Mouse (Mus musculus): Measurements from ENCODE around the gene Smndc1. TPM values are rescaled to one million over a fixed set of nuclear protein-coding genes. Genes with fewer than 3 reads are reported as not detected.
A peak's percentile ranks its signal among the peaks of the same experiment; 100 is the strongest.

Smndc1 gene
- polyA plus RNA-seq, 1 experiment from 2014 or later = 54.4 TPM

- Histone ChIP-seq H3K27ac (ENCODE audit: low read depth, low read length) (no peak overlapping the region), H3K9me3 (ENCODE audit: control insufficient read depth, low read length) (no peaks in the 10 kb centered on the region), H3K4me1 (ENCODE audit: control insufficient read depth, insufficient read depth, low read length) (0 out of 2 replicates have a peak, but pooled peaks cover 4% of the 10 kb centered on the region), H3K27me3 (ENCODE audit: control insufficient read depth, insufficient read depth, low read length) (no peaks in the 10 kb centered on the region), H3K36me3 (ENCODE audit: control insufficient read depth, insufficient read depth, low read length) (no peaks in the 10 kb centered on the region), H3K4me2 (ENCODE audit: low read depth) (no peak overlapping the region), H3K4me3 (ENCODE audit: low read depth, low read length) (no peak overlapping the region), H3K9ac (ENCODE audit: low read length) (no peak overlapping the region)
- ATAC-seq (ENCODE audit: insufficient read depth, low FRiP score, low TSS enrichment) = no peak
- DNase-seq (ENCODE audit: low spot score) = no peak
- 87% methylated on average over 11 of the region's 11 CpGs for WGBS
Measured at GRCm38 (mm10) chr19:53366057-53366775, 24.2 kb downstream of the Smndc1 start.

GRCm38 (mm10) chr19:53364963-53365362, 25.4 kb downstream of the Smndc1 start:
- Histone ChIP-seq H3K36me3 (ENCODE audit: control insufficient read depth, insufficient read depth, low read length) (no peaks in the 10 kb centered on the region), H3K27me3 (ENCODE audit: control insufficient read depth, insufficient read depth, low read length) (no peaks in the 10 kb centered on the region), H3K9me3 (ENCODE audit: control insufficient read depth, low read length) (no peaks in the 10 kb centered on the region), H3K4me2 (ENCODE audit: low read depth) (no peak overlapping the region), H3K4me3 (ENCODE audit: low read depth, low read length) (no peak overlapping the region), H3K27ac (ENCODE audit: low read depth, low read length) (no peak overlapping the region), H3K4me1 (ENCODE audit: control insufficient read depth, insufficient read depth, low read length) (0 out of 2 replicates have a peak, but pooled peaks cover 4% of the 10 kb centered on the region), H3K9ac (ENCODE audit: low read length) (no peak overlapping the region)
- 59% methylated on average over 9 of the region's 9 CpGs for WGBS
- ATAC-seq (ENCODE audit: insufficient read depth, low FRiP score, low TSS enrichment) = no peak
- DNase-seq (ENCODE audit: low spot score) = peak; percentile 65

GRCm38 (mm10) chr19:53364551-53364950, 25.8 kb downstream of the Smndc1 start:
- Histone ChIP-seq H3K27me3 (ENCODE audit: control insufficient read depth, insufficient read depth, low read length) (no peaks in the 10 kb centered on the region), H3K4me3 (ENCODE audit: low read depth, low read length) (no peak overlapping the region), H3K27ac (ENCODE audit: low read depth, low read length) (no peak overlapping the region), H3K9me3 (ENCODE audit: control insufficient read depth, low read length) (no peaks in the 10 kb centered on the region), H3K9ac (ENCODE audit: low read length) (no peak overlapping the region), H3K36me3 (ENCODE audit: control insufficient read depth, insufficient read depth, low read length) (no peaks in the 10 kb centered on the region), H3K4me2 (ENCODE audit: low read depth) (no peak overlapping the region), H3K4me1 (ENCODE audit: control insufficient read depth, insufficient read depth, low read length) (0 out of 2 replicates have a peak, but pooled peaks cover 4% of the 10 kb centered on the region)
- DNase-seq (ENCODE audit: low spot score) (no peak), ATAC-seq (ENCODE audit: insufficient read depth, low FRiP score, low TSS enrichment) (no peak)
- 82% methylated on average over 2 of the region's 2 CpGs for WGBS

GRCm38 (mm10) chr19:53362967-53363366, 27.4 kb downstream of the Smndc1 start:
- Histone ChIP-seq H3K4me2 (ENCODE audit: low read depth) (no peak overlapping the region), H3K4me3 (ENCODE audit: low read depth, low read length) (no peak overlapping the region), H3K27me3 (ENCODE audit: control insufficient read depth, insufficient read depth, low read length) (no peaks in the 10 kb centered on the region), H3K27ac (ENCODE audit: low read depth, low read length) (no peak overlapping the region), H3K36me3 (ENCODE audit: control insufficient read depth, insufficient read depth, low read length) (no peaks in the 10 kb centered on the region), H3K9ac (ENCODE audit: low read length) (no peak overlapping the region), H3K4me1 (ENCODE audit: control insufficient read depth, insufficient read depth, low read length) (0 out of 2 replicates have a peak, but pooled peaks cover 4% of the 10 kb centered on the region), H3K9me3 (ENCODE audit: control insufficient read depth, low read length) (no peaks in the 10 kb centered on the region)
- DNase-seq (ENCODE audit: low spot score) = no peak
- 49% methylated on average over 2 of the region's 2 CpGs for WGBS
- no peak for ATAC-seq (ENCODE audit: insufficient read depth, low FRiP score, low TSS enrichment)

- H3K9ac ChIP-seq (ENCODE audit: low read length) = no peak overlapping the region
- H3K36me3 ChIP-seq (ENCODE audit: control insufficient read depth, insufficient read depth, low read length) = no peaks in the 10 kb centered on the region
- H3K4me2 ChIP-seq (ENCODE audit: low read depth) = no peak overlapping the region
- 82% methylated on average over 8 of the region's 8 CpGs for WGBS
- H3K4me3 ChIP-seq (ENCODE audit: low read depth, low read length) = no peak overlapping the region
- H3K27ac ChIP-seq (ENCODE audit: low read depth, low read length) = no peak overlapping the region
- no peaks in the 10 kb centered on the region for H3K27me3 ChIP-seq (ENCODE audit: control insufficient read depth, insufficient read depth, low read length)
- no peaks in the 10 kb centered on the region for H3K9me3 ChIP-seq (ENCODE audit: control insufficient read depth, low read length)
- no peak for ATAC-seq (ENCODE audit: insufficient read depth, low FRiP score, low TSS enrichment)
- 0 out of 2 replicates have a peak, but pooled peaks cover 4% of the 10 kb centered on the region for H3K4me1 ChIP-seq (ENCODE audit: control insufficient read depth, insufficient read depth, low read length)
- DNase-seq (ENCODE audit: low spot score) = no peak
Measured at GRCm38 (mm10) chr19:53360265-53360958, 30.0 kb downstream of the Smndc1 start.

GRCm38 (mm10) chr19:53359160-53360033, 31.0 kb downstream of the Smndc1 start:
- WGBS = 74% methylated on average over 22 of the region's 22 CpGs
- DNase-seq (ENCODE audit: low spot score) (no peak), ATAC-seq (ENCODE audit: insufficient read depth, low FRiP score, low TSS enrichment) (no peak; the same call in 1 of the 2 replicates)
- H3K9ac ChIP-seq (ENCODE audit: low read length) = no peak overlapping the region
- H3K27ac ChIP-seq (ENCODE audit: low read depth, low read length) = no peak overlapping the region
- H3K27me3 ChIP-seq (ENCODE audit: control insufficient read depth, insufficient read depth, low read length) = no peaks in the 10 kb centered on the region
- no peak overlapping the region for H3K4me3 ChIP-seq (ENCODE audit: low read depth, low read length)
- H3K4me1 ChIP-seq (ENCODE audit: control insufficient read depth, insufficient read depth, low read length) = no peaks in the 10 kb centered on the region
- no peak overlapping the region for H3K4me2 ChIP-seq (ENCODE audit: low read depth)
- H3K9me3 ChIP-seq (ENCODE audit: control insufficient read depth, low read length) = no peaks in the 10 kb centered on the region
- H3K36me3 ChIP-seq (ENCODE audit: control insufficient read depth, insufficient read depth, low read length) = no peaks in the 10 kb centered on the region

- no peak for ATAC-seq (ENCODE audit: insufficient read depth, low FRiP score, low TSS enrichment)
- WGBS = 88% methylated on average over 16 of the region's 16 CpGs
- Histone ChIP-seq H3K9ac (ENCODE audit: low read length) (no peak overlapping the region), H3K4me1 (ENCODE audit: control insufficient read depth, insufficient read depth, low read length) (no peaks in the 10 kb centered on the region), H3K9me3 (ENCODE audit: control insufficient read depth, low read length) (no peaks in the 10 kb centered on the region), H3K4me3 (ENCODE audit: low read depth, low read length) (no peak overlapping the region), H3K4me2 (ENCODE audit: low read depth) (no peak overlapping the region), H3K36me3 (ENCODE audit: control insufficient read depth, insufficient read depth, low read length) (no peaks in the 10 kb centered on the region), H3K27me3 (ENCODE audit: control insufficient read depth, insufficient read depth, low read length) (no peaks in the 10 kb centered on the region), H3K27ac (ENCODE audit: low read depth, low read length) (no peak overlapping the region)
- no peak for DNase-seq (ENCODE audit: low spot score)
Measured at GRCm38 (mm10) chr19:53355065-53355464, 35.3 kb downstream of the Smndc1 start.

- Histone ChIP-seq H3K9ac (ENCODE audit: low read length) (no peak overlapping the region), H3K36me3 (ENCODE audit: control insufficient read depth, insufficient read depth, low read length) (no peaks in the 10 kb centered on the region), H3K27ac (ENCODE audit: low read depth, low read length) (no peak overlapping the region), H3K4me2 (ENCODE audit: low read depth) (no peak overlapping the region), H3K9me3 (ENCODE audit: control insufficient read depth, low read length) (no peaks in the 10 kb centered on the region), H3K4me1 (ENCODE audit: control insufficient read depth, insufficient read depth, low read length) (no peaks in the 10 kb centered on the region), H3K4me3 (ENCODE audit: low read depth, low read length) (no peak overlapping the region), H3K27me3 (ENCODE audit: control insufficient read depth, insufficient read depth, low read length) (no peaks in the 10 kb centered on the region)
- 84% methylated on average over 7 of the region's 7 CpGs for WGBS
- no peak for DNase-seq (ENCODE audit: low spot score)
- no peak for ATAC-seq (ENCODE audit: insufficient read depth, low FRiP score, low TSS enrichment)
Measured at GRCm38 (mm10) chr19:53354271-53355000, 35.9 kb downstream of the Smndc1 start.
